Mouse (Mus musculus): ENCODE data around the gene Nup155. TPM values are rescaled to one million over a fixed set of nuclear protein-coding genes. Genes with fewer than 3 reads are reported as not detected.
A peak's percentile ranks its signal among the peaks of the same experiment; 100 is the strongest.
"Not testable (repeated sequence)": the region's sequence is repeated elsewhere in the genome, so short reads cannot be mapped to it uniquely, and the experiment has no call there.

The Nup155 gene
- 8.6 and 10.5 TPM in 2 replicates for polyA plus RNA-seq (2015; fragmentation: Nextera tagmentation; extraction: Ambion mirVana)

GRCm38 (mm10) chr15:8108966-8109743 lies at the start of gene Nup155:
TSS of gene Nup155 (plus strand) at chr15:8109273.
- Histone ChIP-seq H3K4me1 (replicated peaks) (peaks cover 19% of the 10 kb centered on the region), H3K4me2 (peak within 1 kb of the TSS; percentile 75), H3K4me3 (peak within 1 kb of the TSS; percentile 96), H3K27me3 (no peaks in the 10 kb centered on the region), H3K36me3 (peaks cover 19% of the 10 kb centered on the region), H3K9ac (peak within 1 kb of the TSS; percentile 86), H3K27ac (peak within 1 kb of the TSS; percentile 82), H3K9me3 (replicated peaks) (no peaks in the 10 kb centered on the region)
- under 1% methylated on average over 52 of the region's 54 CpGs for WGBS
- ATAC-seq (replicated peaks; ENCODE audit: insufficient number of reproducible peaks, insufficient read depth, low FRiP score, low read depth) = peak; percentile 97

GRCm38 (mm10) chr15:8065221-8065620 lies 43.9 kb upstream of the Nup155 start:
- H3K4me2 ChIP-seq = no peak overlapping the region
- H3K27me3 ChIP-seq = no peaks in the 10 kb centered on the region
- ATAC-seq (replicated peaks; ENCODE audit: insufficient number of reproducible peaks, insufficient read depth, low FRiP score, low read depth) = no peak
- no peaks in the 10 kb centered on the region for H3K4me1 ChIP-seq (replicated peaks)
- H3K36me3 ChIP-seq = 0 out of 2 replicates have a peak, but pooled peaks cover 4% of the 10 kb centered on the region
- H3K4me3 ChIP-seq = no peak overlapping the region
- WGBS = 59% methylated on average over 6 of the region's 6 CpGs
- no peaks in the 10 kb centered on the region for H3K9me3 ChIP-seq (replicated peaks)
- no peak overlapping the region for H3K9ac ChIP-seq
- no peak overlapping the region for H3K27ac ChIP-seq

- not testable (repeated sequence) for H3K9ac ChIP-seq; H3K4me3 ChIP-seq; H3K9me3 ChIP-seq (replicated peaks); H3K4me1 ChIP-seq (replicated peaks); ATAC-seq (replicated peaks; ENCODE audit: insufficient number of reproducible peaks, insufficient read depth, low FRiP score, low read depth); H3K27ac ChIP-seq; H3K4me2 ChIP-seq; H3K27me3 ChIP-seq
- H3K36me3 ChIP-seq = peaks cover 18% of the 10 kb centered on the region
- WGBS = 89% methylated on average over 3 of the region's 3 CpGs
Measured at GRCm38 (mm10) chr15:8073159-8073558, 35.9 kb upstream of the Nup155 start.

DNA sequence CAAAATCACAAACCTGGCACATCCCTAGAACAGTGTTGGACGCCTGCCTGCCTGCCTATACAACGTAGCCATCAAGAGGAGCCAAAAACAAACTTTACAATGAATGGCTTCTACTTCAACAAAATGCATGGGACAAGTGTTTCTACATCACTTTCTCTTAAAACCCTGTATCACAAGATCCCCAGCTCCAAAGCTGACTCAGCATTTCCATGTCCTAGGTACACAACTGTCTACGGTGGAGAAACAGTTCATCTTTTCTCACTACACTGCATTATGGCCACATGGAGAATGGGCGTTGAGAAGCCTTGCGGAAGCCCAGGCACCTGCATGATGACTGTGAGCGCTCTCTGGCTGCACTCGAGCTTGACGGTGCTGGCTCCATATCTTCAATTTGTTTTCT lies 26.9 kb upstream of the Nup155 start:
- Histone ChIP-seq H3K4me3 (no peak overlapping the region), H3K4me1 (replicated peaks) (no peaks in the 10 kb centered on the region), H3K27ac (no peak overlapping the region), H3K36me3 (peaks cover 9% of the 10 kb centered on the region), H3K27me3 (no peaks in the 10 kb centered on the region), H3K4me2 (no peak overlapping the region), H3K9me3 (replicated peaks) (no peaks in the 10 kb centered on the region), H3K9ac (no peak overlapping the region)
- 90% methylated on average over 8 of the region's 8 CpGs for WGBS
- no peak for ATAC-seq (replicated peaks; ENCODE audit: insufficient number of reproducible peaks, insufficient read depth, low FRiP score, low read depth)

DNA sequence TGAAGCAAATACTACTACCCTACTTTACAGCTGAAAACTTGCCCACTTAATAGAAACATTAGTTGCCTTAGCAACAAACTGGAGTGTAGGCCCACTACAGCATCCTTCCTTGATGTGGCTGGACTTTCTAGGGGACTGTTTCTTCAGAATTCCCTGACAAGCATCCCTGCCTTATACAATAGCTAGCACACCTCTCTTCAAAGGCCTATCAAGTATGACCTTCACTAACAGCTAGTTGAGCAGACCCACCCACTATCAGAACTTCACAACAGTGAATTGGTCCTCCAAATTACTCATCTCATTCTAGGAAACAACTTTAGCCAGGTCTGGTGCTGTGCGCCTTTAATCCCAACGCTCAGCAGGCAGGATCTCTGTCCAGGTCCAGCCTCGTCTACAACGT lies 21.8 kb upstream of the Nup155 start:
- H3K27me3 ChIP-seq = no peaks in the 10 kb centered on the region
- WGBS = 93% methylated on average over 4 of the region's 4 CpGs
- no peak overlapping the region for H3K4me3 ChIP-seq
- no peaks in the 10 kb centered on the region for H3K9me3 ChIP-seq (replicated peaks)
- no peak overlapping the region for H3K27ac ChIP-seq
- no peaks in the 10 kb centered on the region for H3K4me1 ChIP-seq (replicated peaks)
- no peak for ATAC-seq (replicated peaks; ENCODE audit: insufficient number of reproducible peaks, insufficient read depth, low FRiP score, low read depth)
- no peak overlapping the region for H3K9ac ChIP-seq
- no peak overlapping the region for H3K4me2 ChIP-seq
- H3K36me3 ChIP-seq = peaks cover 19% of the 10 kb centered on the region

- Histone ChIP-seq H3K4me2 (no peak overlapping the region), H3K9ac (no peak overlapping the region), H3K36me3 (peaks cover 19% of the 10 kb centered on the region), H3K9me3 (replicated peaks) (no peaks in the 10 kb centered on the region), H3K27me3 (no peaks in the 10 kb centered on the region), H3K4me3 (no peak overlapping the region), H3K27ac (no peak overlapping the region), H3K4me1 (replicated peaks) (no peaks in the 10 kb centered on the region)
- ATAC-seq (replicated peaks; ENCODE audit: insufficient number of reproducible peaks, insufficient read depth, low FRiP score, low read depth) = no peak
- whole genome bisulfite sequencing = 82% methylated on average over 3 of the region's 3 CpGs
Measured at GRCm38 (mm10) chr15:8088715-8089114, 20.4 kb upstream of the Nup155 start.

DNA sequence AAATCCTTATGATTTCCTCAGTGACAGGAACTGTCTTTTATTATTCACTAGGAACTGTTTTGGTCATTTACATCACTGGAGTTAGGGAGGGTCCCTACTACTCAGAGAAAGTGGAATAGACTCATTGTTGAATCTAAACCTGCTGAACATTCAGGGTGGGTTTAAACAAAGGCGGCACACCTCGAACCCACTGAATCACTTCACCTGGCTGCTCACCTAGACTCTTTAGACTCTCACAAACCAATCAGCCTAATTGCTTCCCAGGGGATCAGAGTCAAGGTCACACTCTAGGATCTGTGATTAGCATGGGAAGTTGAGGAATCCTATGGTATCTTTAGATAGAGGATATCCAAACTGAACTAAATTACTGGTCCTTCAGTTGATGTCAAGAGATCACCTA lies 18.4 kb upstream of the Nup155 start:
- Histone ChIP-seq H3K4me1 (replicated peaks) (no peaks in the 10 kb centered on the region), H3K4me2 (no peak overlapping the region), H3K9ac (no peak overlapping the region), H3K36me3 (peaks cover 30% of the 10 kb centered on the region), H3K27ac (no peak overlapping the region), H3K4me3 (no peak overlapping the region), H3K9me3 (replicated peaks) (no peaks in the 10 kb centered on the region), H3K27me3 (no peaks in the 10 kb centered on the region)
- ATAC-seq (replicated peaks; ENCODE audit: insufficient number of reproducible peaks, insufficient read depth, low FRiP score, low read depth) = no peak
- 93% methylated on average over 2 of the region's 2 CpGs for WGBS

GRCm38 (mm10) chr15:8092668-8093067 lies 16.4 kb upstream of the Nup155 start:
- not testable (repeated sequence) for H3K4me1 ChIP-seq (replicated peaks); H3K4me3 ChIP-seq; H3K4me2 ChIP-seq; H3K27me3 ChIP-seq; H3K27ac ChIP-seq; H3K9ac ChIP-seq; H3K9me3 ChIP-seq (replicated peaks); ATAC-seq (replicated peaks; ENCODE audit: insufficient number of reproducible peaks, insufficient read depth, low FRiP score, low read depth)
- H3K36me3 ChIP-seq = peaks cover 40% of the 10 kb centered on the region
- WGBS = 67% methylated on average over 1 of the region's 1 CpGs

GRCm38 (mm10) chr15:8097853-8098252 lies 11.2 kb upstream of the Nup155 start:
- Histone ChIP-seq H3K27ac (no peak overlapping the region), H3K27me3 (no peaks in the 10 kb centered on the region), H3K4me2 (peak overlapping the region; percentile 36), H3K36me3 (peaks cover 21% of the 10 kb centered on the region), H3K4me1 (replicated peaks) (peaks cover 4% of the 10 kb centered on the region), H3K9me3 (replicated peaks) (no peaks in the 10 kb centered on the region), H3K4me3 (peak overlapping the region; percentile 26), H3K9ac (no peak overlapping the region)
- no peak for ATAC-seq (replicated peaks; ENCODE audit: insufficient number of reproducible peaks, insufficient read depth, low FRiP score, low read depth)
- 20% methylated on average over 7 of the region's 7 CpGs for WGBS

DNA sequence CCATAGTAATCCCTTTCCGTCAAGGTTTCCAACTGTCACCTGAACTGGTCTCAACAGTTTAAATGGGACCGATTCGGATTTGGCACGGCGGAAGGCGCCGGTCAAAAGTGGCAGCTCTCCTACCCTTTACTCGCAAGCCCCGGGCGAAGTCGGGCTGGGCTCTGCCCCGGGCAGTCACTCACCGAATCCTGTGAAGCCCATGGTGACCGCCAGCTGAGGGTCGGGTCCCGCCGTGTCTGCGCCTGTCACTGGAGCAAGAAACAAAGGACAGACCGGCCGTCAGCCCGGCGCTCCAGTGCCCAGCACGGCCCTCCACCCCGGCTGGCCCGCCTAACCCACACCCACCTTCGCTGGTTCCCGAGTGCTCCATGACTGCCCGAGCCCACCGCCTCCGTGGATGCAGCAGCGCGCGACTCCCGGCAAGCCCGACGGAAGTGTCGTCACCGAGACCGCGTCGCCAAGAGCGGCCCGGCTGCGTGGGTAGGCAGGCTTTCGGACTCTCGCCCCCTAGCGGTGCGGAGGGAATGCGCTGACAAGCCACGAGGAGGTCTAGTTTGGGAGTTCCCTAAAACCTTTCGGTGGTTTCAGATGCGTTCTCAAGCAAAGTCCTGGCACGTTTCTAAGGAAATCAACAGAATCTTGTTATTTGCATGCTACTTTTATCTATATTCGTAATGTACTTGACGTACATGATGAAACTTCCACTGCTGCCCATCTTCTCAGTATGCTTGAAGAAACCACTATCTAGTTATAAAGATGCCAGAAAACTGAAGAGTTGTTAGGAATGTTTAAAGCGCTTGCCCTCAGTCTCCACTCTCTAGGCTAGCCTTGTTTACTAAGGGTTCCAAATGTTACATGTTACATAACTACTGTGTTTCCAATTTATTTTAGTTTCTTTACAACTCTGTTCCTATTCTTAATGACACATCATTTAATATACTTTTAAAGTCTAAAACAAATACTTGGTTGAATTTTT lies 10.0 kb upstream of the Nup155 start, which contains the start of gene Wdr70:
TSS of gene Wdr70 (minus strand) at position 436 of the 976 bp plus-strand sequence.
- peak; percentile 92 for ATAC-seq (replicated peaks; ENCODE audit: insufficient number of reproducible peaks, insufficient read depth, low FRiP score, low read depth)
- peak within 1 kb of the TSS; percentile 72 for H3K4me2 ChIP-seq
- WGBS = 2% methylated on average over 56 of the region's 56 CpGs
- H3K27ac ChIP-seq = peak within 1 kb of the TSS; percentile 35; the same call in 1 of the 2 replicates
- H3K9me3 ChIP-seq (replicated peaks) = no peaks in the 10 kb centered on the region
- H3K4me1 ChIP-seq (replicated peaks) = peaks cover 4% of the 10 kb centered on the region
- peak within 1 kb of the TSS; percentile 78 for H3K9ac ChIP-seq
- H3K36me3 ChIP-seq = peaks cover 21% of the 10 kb centered on the region
- H3K27me3 ChIP-seq = no peaks in the 10 kb centered on the region
- H3K4me3 ChIP-seq = peak within 1 kb of the TSS; percentile 80

DNA sequence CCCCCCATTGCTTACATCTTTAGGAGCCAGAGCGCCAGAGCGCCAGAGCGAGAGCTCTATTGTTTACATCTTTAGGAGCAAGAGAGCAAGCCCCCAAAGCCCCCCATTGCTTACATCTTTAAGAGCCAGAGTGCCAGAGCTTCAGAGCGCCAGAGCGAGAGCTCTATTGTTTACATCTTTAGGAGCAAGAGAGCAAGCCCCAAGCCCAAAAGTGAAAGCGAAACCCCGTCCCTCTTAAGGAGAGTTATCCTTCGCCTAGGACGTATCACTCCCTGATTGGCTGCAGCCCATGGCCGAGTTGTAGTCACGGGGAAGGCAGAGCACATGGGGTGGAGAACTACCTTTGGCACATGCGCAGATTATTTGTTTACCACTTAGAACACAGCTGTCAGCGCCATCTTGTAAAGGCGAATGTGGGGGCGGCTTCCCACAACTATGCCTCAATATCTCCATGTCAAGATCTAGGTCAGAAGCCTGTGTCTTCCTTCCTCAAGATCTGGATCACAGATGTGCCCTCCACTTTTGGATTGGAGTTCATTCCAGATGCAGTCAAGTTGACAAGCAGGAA lies 7.0 kb upstream of the Nup155 start:
- WGBS = 84% methylated on average over 15 of the region's 15 CpGs
- H3K27me3 ChIP-seq; H3K4me1 ChIP-seq (replicated peaks): not testable (repeated sequence)

More for the DNA sequence above, 7.0 kb upstream of the Nup155 start:
- H3K9me3 ChIP-seq (replicated peaks); H3K4me3 ChIP-seq; H3K27ac ChIP-seq; H3K4me2 ChIP-seq; ATAC-seq (replicated peaks; ENCODE audit: insufficient number of reproducible peaks, insufficient read depth, low FRiP score, low read depth); H3K9ac ChIP-seq; H3K36me3 ChIP-seq: not testable (repeated sequence)
